Mouse (Mus musculus) midbrain, embryonic 15.5 days (tissue): ENCODE data around the gene Ibsp. TPM values are rescaled to one million over a fixed set of nuclear protein-coding genes. Genes with fewer than 3 reads are reported as not detected.

Source experiments
- ATAC-seq: fragments of 200-750 bp; cut with Nextera tagmentation; replicated peaks from 2 replicates; pipeline ENCODE4 v1.8.0; 2017; ENCODE audit warnings: moderate TSS enrichment
- H3K27ac ChIP-seq: fragments of 300-500 bp; sonication (generic); 2 replicates; pipeline ENCODE4 v1.5.1; 2015; ENCODE audit warnings: mild to moderate bottlenecking, inconsistent platforms
- H3K27me3 ChIP-seq: fragments of 300-500 bp; sonication (generic); replicated peaks from 2 replicates; pipeline ENCODE4 v1.6.1; 2015; ENCODE audit warnings: inconsistent platforms
- H3K36me3 ChIP-seq: fragments of 300-500 bp; sonication (generic); replicated peaks from 2 replicates; pipeline ENCODE4 v1.6.1; 2015; ENCODE audit warnings: inconsistent platforms
- H3K4me1 ChIP-seq: fragments of 300-500 bp; sonication (generic); 2 replicates; pipeline ENCODE4 v1.6.1; 2015; ENCODE audit warnings: inconsistent platforms
- H3K4me2 ChIP-seq: fragments of 300-500 bp; sonication (generic); 2 replicates; pipeline ENCODE4 v1.6.1; 2015; ENCODE audit warnings: inconsistent platforms, mild to moderate bottlenecking, moderate library complexity
- H3K4me3 ChIP-seq: fragments of 300-500 bp; sonication (generic); 2 replicates; pipeline ENCODE4 v1.5.1; 2015; ENCODE audit warnings: mild to moderate bottlenecking, inconsistent platforms
- H3K9ac ChIP-seq: fragments of 300-500 bp; sonication (generic); 2 replicates; pipeline ENCODE4 v1.6.1; 2015; ENCODE audit warnings: mild to moderate bottlenecking, inconsistent platforms
- H3K9me3 ChIP-seq: fragments of 300-500 bp; sonication (generic); 2 replicates; pipeline ENCODE4 v1.6.1; 2016; ENCODE audit warnings: inconsistent platforms
- WGBS: fragments of 180-500 bp; shearing (Covaris S2); methylation state at CpG from one replicate; pipeline ENCODE4 v1.1.7; 2015; ENCODE audit warnings: mixed read lengths; 5-methylcytosine and 5-hydroxymethylcytosine counted together
- polyA plus RNA-seq: library from polyadenylated mRNA; unstranded; fragments of >200 nt; fragmentation: Nextera tagmentation; extraction: Ambion mirVana; gene quantifications from 2 replicates; pipeline ENCODE4 v1.2.1, GENCODE M21; 2015

Gene Ibsp
- polyA plus RNA-seq, 1 experiment from 2014 or later: 0.23 TPM

GRCm38 (mm10) chr5:104330088-104330487, 31.1 kb downstream of the Ibsp start:
- 51% methylated on average over 5 of the region's 5 CpGs for WGBS
- no peak for ATAC-seq
- Histone ChIP-seq H3K27ac (no peak overlapping the region), H3K4me1 (no peaks in the 10 kb centered on the region), H3K36me3 (no peaks in the 10 kb centered on the region), H3K9me3 (no peaks in the 10 kb centered on the region), H3K4me2 (no peak overlapping the region), H3K4me3 (no peak overlapping the region), H3K9ac (no peak overlapping the region), H3K27me3 (no peaks in the 10 kb centered on the region)

- Histone ChIP-seq H3K4me2 (no peak overlapping the region), H3K4me3 (no peak overlapping the region), H3K27ac (no peak overlapping the region), H3K9me3 (no peaks in the 10 kb centered on the region), H3K9ac (no peak overlapping the region), H3K27me3 (no peaks in the 10 kb centered on the region), H3K4me1 (no peaks in the 10 kb centered on the region), H3K36me3 (no peaks in the 10 kb centered on the region)
- ATAC-seq: no peak
- 77% methylated on average over 3 of the region's 3 CpGs for WGBS
These were observed 33.3 kb downstream of the Ibsp start for GRCm38 (mm10) chr5:104332296-104332695.

DNA sequence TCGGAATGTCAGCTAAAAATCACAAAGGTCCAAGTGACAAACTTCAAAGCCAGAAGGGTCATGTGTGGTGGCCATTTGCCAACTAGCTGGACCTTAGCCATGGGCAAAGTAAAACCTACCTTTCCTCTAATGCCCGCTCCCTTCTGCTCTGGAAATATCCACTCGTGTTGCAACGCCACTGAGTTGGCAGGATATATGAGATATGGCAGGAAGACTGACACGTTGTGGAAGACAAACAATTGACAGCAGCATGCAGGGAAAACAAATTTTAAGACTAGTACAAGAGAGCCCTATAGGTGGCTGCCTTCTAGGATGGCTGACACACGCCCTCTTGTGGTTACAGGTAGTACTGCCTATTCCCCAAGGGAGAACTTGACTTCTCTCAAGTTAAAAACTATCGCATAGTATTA, 34.3 kb downstream of the Ibsp start:
- Histone ChIP-seq H3K27me3 (no peaks in the 10 kb centered on the region), H3K36me3 (no peaks in the 10 kb centered on the region), H3K9ac (no peak overlapping the region), H3K9me3 (no peaks in the 10 kb centered on the region), H3K4me3 (no peak overlapping the region), H3K27ac (no peak overlapping the region), H3K4me2 (no peak overlapping the region), H3K4me1 (no peaks in the 10 kb centered on the region)
- WGBS: 45% methylated on average over 7 of the region's 7 CpGs
- ATAC-seq: peak; percentile 70

DNA sequence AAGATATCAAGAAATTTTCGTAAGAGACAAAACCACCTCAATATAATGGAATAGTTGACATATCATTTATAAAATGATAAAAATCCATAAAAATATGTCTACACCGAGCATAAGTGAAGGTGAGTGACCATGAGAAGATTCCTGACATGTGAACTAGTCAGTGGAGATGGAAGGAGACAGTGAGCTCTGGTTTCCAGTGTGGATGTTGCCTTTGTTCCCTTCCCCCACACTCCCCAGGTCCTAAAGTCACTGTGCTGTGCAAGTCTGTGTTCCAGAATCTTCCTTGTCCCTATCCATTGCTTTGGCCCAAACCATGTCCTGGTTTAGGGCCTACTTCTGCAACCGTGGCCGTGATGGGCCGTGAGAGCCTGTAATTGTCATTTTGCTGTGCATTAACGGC, 34.7 kb downstream of the Ibsp start:
- no peaks in the 10 kb centered on the region for H3K4me1 ChIP-seq
- H3K27ac ChIP-seq: no peak overlapping the region
- H3K9me3 ChIP-seq: no peaks in the 10 kb centered on the region
- no peak overlapping the region for H3K4me2 ChIP-seq
- no peaks in the 10 kb centered on the region for H3K36me3 ChIP-seq
- ATAC-seq: 0 out of 2 replicates have a peak, but pooled peaks have one; percentile 16
- H3K4me3 ChIP-seq: no peak overlapping the region
- H3K9ac ChIP-seq: no peak overlapping the region
- 73% methylated on average over 6 of the region's 6 CpGs for WGBS
- H3K27me3 ChIP-seq: no peaks in the 10 kb centered on the region

- Histone ChIP-seq H3K4me1 (no peaks in the 10 kb centered on the region), H3K36me3 (no peaks in the 10 kb centered on the region), H3K9ac (no peak overlapping the region), H3K4me2 (no peak overlapping the region), H3K27ac (no peak overlapping the region), H3K9me3 (no peaks in the 10 kb centered on the region), H3K27me3 (no peaks in the 10 kb centered on the region), H3K4me3 (no peak overlapping the region)
- WGBS: 87% methylated on average over 14 of the region's 14 CpGs
- ATAC-seq: no peak
These were observed 35.5 kb downstream of the Ibsp start for GRCm38 (mm10) chr5:104334516-104334915.

GRCm38 (mm10) chr5:104335962-104336361, 37.0 kb downstream of the Ibsp start:
- no peak overlapping the region for H3K27ac ChIP-seq
- H3K27me3 ChIP-seq: no peaks in the 10 kb centered on the region
- 0 out of 2 replicates have a peak, but pooled peaks cover 3% of the 10 kb centered on the region for H3K4me1 ChIP-seq
- H3K9me3 ChIP-seq: no peaks in the 10 kb centered on the region
- no peaks in the 10 kb centered on the region for H3K36me3 ChIP-seq
- H3K4me3 ChIP-seq: no peak overlapping the region
- 85% methylated on average over 5 of the region's 5 CpGs for WGBS
- no peak overlapping the region for H3K4me2 ChIP-seq
- H3K9ac ChIP-seq: no peak overlapping the region
- ATAC-seq: no peak

GRCm38 (mm10) chr5:104337491-104337890, 38.5 kb downstream of the Ibsp start:
- 0 out of 2 replicates have a peak, but pooled peaks cover 3% of the 10 kb centered on the region for H3K4me1 ChIP-seq
- 76% methylated on average over 4 of the region's 4 CpGs for WGBS
- H3K4me2 ChIP-seq: no peak overlapping the region
- H3K36me3 ChIP-seq: no peaks in the 10 kb centered on the region
- no peaks in the 10 kb centered on the region for H3K27me3 ChIP-seq
- H3K4me3 ChIP-seq: no peak overlapping the region
- no peak for ATAC-seq
- H3K9me3 ChIP-seq: no peaks in the 10 kb centered on the region
- H3K9ac ChIP-seq: no peak overlapping the region
- H3K27ac ChIP-seq: no peak overlapping the region

- no peak overlapping the region for H3K27ac ChIP-seq
- no peak overlapping the region for H3K4me2 ChIP-seq
- no peaks in the 10 kb centered on the region for H3K27me3 ChIP-seq
- WGBS: 82% methylated on average over 5 of the region's 5 CpGs
- H3K36me3 ChIP-seq: no peaks in the 10 kb centered on the region
- 0 out of 2 replicates have a peak, but pooled peaks cover 3% of the 10 kb centered on the region for H3K4me1 ChIP-seq
- no peak for ATAC-seq
- no peak overlapping the region for H3K9ac ChIP-seq
- no peak overlapping the region for H3K4me3 ChIP-seq
- H3K9me3 ChIP-seq: no peaks in the 10 kb centered on the region
These were observed 40.0 kb downstream of the Ibsp start for GRCm38 (mm10) chr5:104339009-104339408.

GRCm38 (mm10) chr5:104339706-104340512, 40.9 kb downstream of the Ibsp start:
- 25% methylated on average over 14 of the region's 14 CpGs for WGBS
- H3K4me2 ChIP-seq: peak overlapping the region; percentile 16; the same call in 1 of the 2 replicates
- H3K9me3 ChIP-seq: no peaks in the 10 kb centered on the region
- no peak overlapping the region for H3K9ac ChIP-seq
- H3K27ac ChIP-seq: no peak overlapping the region
- no peaks in the 10 kb centered on the region for H3K27me3 ChIP-seq
- H3K4me3 ChIP-seq: no peak overlapping the region
- peak; percentile 88 for ATAC-seq
- no peaks in the 10 kb centered on the region for H3K36me3 ChIP-seq
- H3K4me1 ChIP-seq: 0 out of 2 replicates have a peak, but pooled peaks cover 3% of the 10 kb centered on the region

DNA sequence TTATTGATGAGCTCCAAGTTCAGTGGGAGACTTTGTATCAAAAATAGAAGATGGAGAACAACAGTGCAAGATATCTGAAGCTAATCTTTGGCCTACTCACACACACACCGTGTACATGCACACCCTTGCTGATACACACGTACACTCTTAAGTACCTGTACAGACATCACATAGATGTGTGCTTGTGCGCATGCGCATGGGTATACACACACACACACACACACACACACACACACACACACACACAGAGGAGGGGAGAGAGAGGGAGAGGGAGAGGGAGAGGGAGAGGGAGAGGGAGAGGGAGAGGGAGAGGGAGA, 41.5 kb downstream of the Ibsp start:
- no peak overlapping the region for H3K9ac ChIP-seq
- H3K4me2 ChIP-seq: no peak overlapping the region
- WGBS: 85% methylated on average over 4 of the region's 4 CpGs
- no peaks in the 10 kb centered on the region for H3K27me3 ChIP-seq
- H3K9me3 ChIP-seq: no peaks in the 10 kb centered on the region
- H3K27ac ChIP-seq: no peak overlapping the region
- no peak overlapping the region for H3K4me3 ChIP-seq
- no peaks in the 10 kb centered on the region for H3K36me3 ChIP-seq
- no peak for ATAC-seq
- H3K4me1 ChIP-seq: 0 out of 2 replicates have a peak, but pooled peaks cover 3% of the 10 kb centered on the region

DNA sequence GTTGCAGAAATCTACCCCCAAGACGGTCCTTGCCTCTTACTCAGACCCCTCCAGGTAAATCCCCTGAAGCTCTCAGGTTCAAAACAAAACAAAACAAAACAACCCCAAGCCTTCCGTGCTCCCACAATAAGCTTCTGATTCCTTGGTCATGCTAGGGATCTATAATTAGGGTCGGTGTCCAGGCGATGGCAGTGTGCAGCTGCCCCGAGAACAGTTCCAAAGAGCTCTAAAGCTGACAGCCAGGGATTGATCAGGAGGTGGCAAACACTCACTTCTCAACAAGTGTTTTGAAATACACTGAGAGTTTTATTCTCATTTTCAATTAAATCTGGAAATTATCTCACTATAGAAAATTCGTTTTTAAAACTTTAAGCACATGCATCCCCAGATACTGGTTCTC, 43.9 kb downstream of the Ibsp start:
- no peak overlapping the region for H3K9ac ChIP-seq
- no peak overlapping the region for H3K4me2 ChIP-seq
- 37% methylated on average over 6 of the region's 6 CpGs for WGBS
- 0 out of 2 replicates have a peak, but pooled peaks cover 3% of the 10 kb centered on the region for H3K4me1 ChIP-seq
- no peaks in the 10 kb centered on the region for H3K9me3 ChIP-seq
- H3K36me3 ChIP-seq: no peaks in the 10 kb centered on the region
- no peak overlapping the region for H3K4me3 ChIP-seq
- no peak overlapping the region for H3K27ac ChIP-seq
- H3K27me3 ChIP-seq: no peaks in the 10 kb centered on the region
- no peak for ATAC-seq

DNA sequence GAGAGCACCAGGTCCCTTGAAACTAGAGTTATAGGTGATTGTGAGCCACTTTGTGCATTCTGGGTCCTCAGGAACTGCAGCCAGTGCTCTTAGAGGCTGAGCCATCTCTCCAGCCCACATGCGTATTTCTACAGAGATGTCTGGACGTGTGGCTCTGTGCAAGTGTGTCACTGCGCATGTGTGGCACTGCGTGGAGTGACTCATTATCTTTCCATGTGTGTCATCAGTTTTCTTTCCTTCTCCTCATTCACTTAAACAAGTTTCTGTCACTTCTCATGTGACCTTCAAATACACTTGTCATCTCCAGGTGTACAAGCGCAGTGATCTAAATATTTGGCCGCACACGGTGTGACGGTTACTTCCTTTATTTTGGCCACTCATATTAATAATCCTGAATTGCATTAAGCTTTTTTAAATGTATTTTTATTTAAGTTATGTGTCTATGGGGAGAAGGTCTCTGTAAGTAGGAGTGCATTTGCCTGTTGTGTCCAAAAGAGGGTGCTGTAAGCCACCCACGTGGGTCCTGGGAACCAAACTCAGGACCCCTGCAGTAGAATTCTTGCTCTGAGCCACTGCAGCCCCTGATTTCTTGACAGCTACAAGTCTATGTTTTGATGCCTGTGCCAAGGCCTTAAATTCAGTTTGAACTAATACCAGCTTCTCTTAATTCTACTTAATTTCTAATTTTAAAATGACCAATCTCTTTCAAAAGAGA, 45.7 kb downstream of the Ibsp start:
- Histone ChIP-seq H3K9ac (no peak overlapping the region), H3K9me3 (no peaks in the 10 kb centered on the region), H3K36me3 (no peaks in the 10 kb centered on the region), H3K27me3 (no peaks in the 10 kb centered on the region), H3K27ac (no peak overlapping the region), H3K4me1 (0 out of 2 replicates have a peak, but pooled peaks cover 1% of the 10 kb centered on the region), H3K4me3 (no peak overlapping the region), H3K4me2 (no peak overlapping the region)
- no peak for ATAC-seq
- WGBS: 78% methylated on average over 9 of the region's 9 CpGs
